Mouse (Mus musculus) myocyte (in vitro differentiated cells): Measurements from ENCODE around the gene Pdss2. TPM values are rescaled to one million over a fixed set of nuclear protein-coding genes. Genes with fewer than 3 reads are reported as not detected.

ENCODE experiments used
- H3K27me3 ChIP-seq: one replicate; pipeline ENCODE4 v1.6.1; 2011; ENCODE audit not compliant: control insufficient read depth, insufficient read depth, insufficient read length
- H3K36me3 ChIP-seq: one replicate; pipeline ENCODE4 v1.6.1; 2011; ENCODE audit not compliant: control insufficient read depth, insufficient read depth
- H3K4me2 ChIP-seq: one replicate; pipeline ENCODE4 v1.6.1; 2011; ENCODE audit warnings: low read depth, control low read depth
- H3K4me3 ChIP-seq: one replicate; pipeline ENCODE4 v1.5.1; 2011; ENCODE audit warnings: mild to moderate bottlenecking, control low read depth, moderate library complexity
- H3K79me2 ChIP-seq: one replicate; pipeline ENCODE4 v1.6.1; 2011; ENCODE audit not compliant: control insufficient read depth, insufficient read depth
- H3ac ChIP-seq: one replicate; pipeline ENCODE4 v1.6.1; 2011; ENCODE audit not compliant: control insufficient read depth, insufficient read length
- CEBPB ChIP-seq: IDR thresholded peaks from 2 replicates; pipeline ENCODE4 v1.6.1; 2011; ENCODE audit warnings: mild to moderate bottlenecking, moderate library complexity; ENCODE audit not compliant: poor library complexity, insufficient read depth, severe bottlenecking
- E2F4 ChIP-seq: IDR thresholded peaks from one replicate; pipeline ENCODE4 v1.6.1; 2011; ENCODE audit warnings: mild to moderate bottlenecking, control low read depth, moderate library complexity; ENCODE audit not compliant: insufficient read depth
- MAX ChIP-seq: IDR thresholded peaks from one replicate; pipeline ENCODE4 v1.6.1; 2011; ENCODE audit warnings: low read depth, mild to moderate bottlenecking, control low read depth
- MYOD1 ChIP-seq, 3 experiments: IDR thresholded peaks; one replicate each; pipeline ENCODE4 v1.6.1; 2011; ENCODE audit warnings: control low read depth in 2 of 3, low read depth in 2 of 3, mild to moderate bottlenecking in 2 of 3, moderate library complexity in 1 of 3; ENCODE audit not compliant: insufficient read length in 2 of 3, control insufficient read depth in 1 of 3
- MYOG ChIP-seq, 3 experiments: IDR thresholded peaks; one replicate each; pipeline ENCODE4 v1.6.1; 2011; ENCODE audit warnings: control low read depth in 2 of 3, low read depth in 2 of 3, mild to moderate bottlenecking in 2 of 3; ENCODE audit not compliant: insufficient read length in 2 of 3, control insufficient read depth in 1 of 3, insufficient read depth in 1 of 3
- POLR2A ChIP-seq: IDR thresholded peaks from one replicate; pipeline ENCODE4 v1.6.1; 2011; ENCODE audit warnings: low read depth, mild to moderate bottlenecking, control low read depth, moderate library complexity; ENCODE audit not compliant: insufficient read length
- POLR2AphosphoS2 ChIP-seq: IDR thresholded peaks from one replicate; pipeline ENCODE4 v1.6.1; 2011; ENCODE audit warnings: low read depth, control low read depth; ENCODE audit not compliant: insufficient read length
- REST ChIP-seq: IDR thresholded peaks from one replicate; pipeline ENCODE4 v1.6.1; 2011; ENCODE audit warnings: mild to moderate bottlenecking, control low read depth, moderate library complexity; ENCODE audit not compliant: insufficient read depth, insufficient read length
- SRF ChIP-seq: IDR thresholded peaks from one replicate; pipeline ENCODE4 v1.6.1; 2011; ENCODE audit warnings: low read depth; ENCODE audit not compliant: control insufficient read depth, insufficient read length
- TCF12 ChIP-seq: IDR thresholded peaks from one replicate; pipeline ENCODE4 v1.6.1; 2011; ENCODE audit warnings: mild to moderate bottlenecking, control low read depth; ENCODE audit not compliant: poor library complexity, insufficient read depth, severe bottlenecking
- TCF3 ChIP-seq: IDR thresholded peaks from one replicate; pipeline ENCODE4 v1.6.1; 2011; ENCODE audit warnings: low read depth, control low read depth; ENCODE audit not compliant: insufficient read length
- USF1 ChIP-seq: IDR thresholded peaks from one replicate; pipeline ENCODE4 v1.6.1; 2011; ENCODE audit warnings: low read depth, mild to moderate bottlenecking, control low read depth, moderate library complexity
- polyA plus RNA-seq: library from polyadenylated mRNA; unstranded; fragments of >200 nt; fragmentation: generic; extraction: Trizol; gene quantifications from one replicate; pipeline ENCODE4 v1.2.1, GENCODE M21; 2012; ENCODE audit warnings: missing spikeins

The Pdss2 gene
- polyA plus RNA-seq, 1 experiment, result 8.5 TPM

GRCm38 (mm10) chr10:43483426-43483995, 262.2 kb downstream of the Pdss2 start:
- H3K4me3 ChIP-seq, result no peak overlapping the region
- H3ac ChIP-seq, result no peak overlapping the region
- H3K79me2 ChIP-seq, result peaks cover 23% of the 10 kb centered on the region
- H3K36me3 ChIP-seq, result no peaks in the 10 kb centered on the region
- H3K27me3 ChIP-seq, result no peaks in the 10 kb centered on the region
- TF ChIP-seq POLR2A (no peak), MYOG (IDR thresholded peaks at IDR 0.05; ENCODE audit: control insufficient read depth in 1 of 3, insufficient read depth in 1 of 3, insufficient read length in 2 of 3, low read depth in 2 of 3) (no peak), SRF (no peak), TCF3 (no peak), POLR2AphosphoS2 (no peak), USF1 (no peak), MYOD1 (IDR thresholded peaks at IDR 0.05; ENCODE audit: control insufficient read depth in 1 of 3, insufficient read length in 2 of 3, low read depth in 2 of 3) (no peak), TCF12 (no peak)
- peak overlapping the region; percentile 4 for H3K4me2 ChIP-seq

GRCm38 (mm10) chr10:43485751-43486268, 264.5 kb downstream of the Pdss2 start:
- no peak for TF ChIP-seq MYOG (IDR thresholded peaks at IDR 0.05; ENCODE audit: control insufficient read depth in 1 of 3, insufficient read depth in 1 of 3, insufficient read length in 2 of 3, low read depth in 2 of 3)
- TF ChIP-seq POLR2A, result no peak
- TF ChIP-seq TCF12, result no peak
- TF ChIP-seq USF1, result no peak
- TF ChIP-seq MYOD1 (IDR thresholded peaks at IDR 0.05; ENCODE audit: control insufficient read depth in 1 of 3, insufficient read length in 2 of 3, low read depth in 2 of 3), result no peak
- no peak for TF ChIP-seq CEBPB
- no peak for TF ChIP-seq MAX
- no peak for TF ChIP-seq TCF3
- TF ChIP-seq E2F4, result no peak
- no peak for TF ChIP-seq POLR2AphosphoS2
- no peak for TF ChIP-seq SRF
- TF ChIP-seq REST, result no peak
- no peak overlapping the region for H3ac ChIP-seq
- H3K27me3 ChIP-seq, result no peaks in the 10 kb centered on the region
- no peak overlapping the region for H3K4me2 ChIP-seq
- no peak overlapping the region for H3K4me3 ChIP-seq
- no peaks in the 10 kb centered on the region for H3K36me3 ChIP-seq
- H3K79me2 ChIP-seq, result peaks cover 22% of the 10 kb centered on the region

GRCm38 (mm10) chr10:43487441-43488010, 266.2 kb downstream of the Pdss2 start:
- no peak overlapping the region for H3K4me3 ChIP-seq
- H3K36me3 ChIP-seq, result no peaks in the 10 kb centered on the region
- no peaks in the 10 kb centered on the region for H3K27me3 ChIP-seq
- peaks cover 14% of the 10 kb centered on the region for H3K79me2 ChIP-seq
- H3ac ChIP-seq, result no peak overlapping the region
- TF ChIP-seq TCF12, result no peak
- TF ChIP-seq POLR2A, result no peak
- no peak for TF ChIP-seq CEBPB
- TF ChIP-seq TCF3, result no peak
- TF ChIP-seq POLR2AphosphoS2, result no peak
- no peak for TF ChIP-seq USF1
- TF ChIP-seq MAX, result no peak
- no peak overlapping the region for H3K4me2 ChIP-seq

GRCm38 (mm10) chr10:43488258-43488657, 267.0 kb downstream of the Pdss2 start:
- Histone ChIP-seq H3K27me3 (no peaks in the 10 kb centered on the region), H3K79me2 (peaks cover 14% of the 10 kb centered on the region), H3ac (no peak overlapping the region), H3K36me3 (no peaks in the 10 kb centered on the region), H3K4me2 (no peak overlapping the region), H3K4me3 (no peak overlapping the region)
- TF ChIP-seq POLR2A (no peak), REST (no peak), TCF12 (no peak), USF1 (no peak), MAX (no peak), CEBPB (no peak), SRF (no peak), E2F4 (no peak), MYOG (IDR thresholded peaks at IDR 0.05; ENCODE audit: control insufficient read depth in 1 of 3, insufficient read depth in 1 of 3, insufficient read length in 2 of 3, low read depth in 2 of 3) (no peak)

GRCm38 (mm10) chr10:43489139-43489538, 267.9 kb downstream of the Pdss2 start:
- no peak overlapping the region for H3ac ChIP-seq
- H3K27me3 ChIP-seq, result no peaks in the 10 kb centered on the region
- H3K4me2 ChIP-seq, result no peak overlapping the region
- no peak for TF ChIP-seq CEBPB
- TF ChIP-seq TCF12, result no peak
- TF ChIP-seq E2F4, result no peak
- TF ChIP-seq SRF, result no peak
- TF ChIP-seq USF1, result no peak
- TF ChIP-seq MYOD1 (IDR thresholded peaks at IDR 0.05; ENCODE audit: control insufficient read depth in 1 of 3, insufficient read length in 2 of 3, low read depth in 2 of 3), result no peak
- TF ChIP-seq MAX, result no peak
- TF ChIP-seq POLR2A, result no peak
- H3K4me3 ChIP-seq, result no peak overlapping the region
- H3K36me3 ChIP-seq, result no peaks in the 10 kb centered on the region
- peaks cover 12% of the 10 kb centered on the region for H3K79me2 ChIP-seq
